Mouse (Mus musculus): ENCODE measurements at regions not wholly inside any gene's neighbourhood (a gene's known extent, or its start where the extent isn't known, plus 50 kb on each side); places are given as distances from the start of the nearest gene placed in this dataset.

DNA sequence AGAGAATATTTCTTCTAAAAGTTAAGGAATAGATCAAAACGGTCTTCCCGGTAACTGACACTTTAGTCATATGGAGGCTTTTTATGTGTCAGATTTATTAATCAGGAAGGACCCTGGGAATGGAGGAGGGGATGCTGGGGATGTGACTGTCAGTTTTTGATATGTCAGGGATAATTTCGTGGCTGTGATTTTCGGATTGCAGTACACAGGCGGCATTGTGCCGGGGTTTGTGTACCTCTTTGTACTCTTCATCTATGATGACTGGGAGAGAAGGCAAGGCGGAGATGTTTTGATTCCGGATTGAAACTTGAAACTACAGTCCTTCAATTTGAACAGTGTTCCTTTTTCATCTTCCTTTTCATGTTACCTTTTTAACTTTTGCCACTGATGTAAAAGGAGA lies 344.2 kb downstream of the Mdfic start:
- no peak for DNase-seq (ENCODE audit: low read depth, low spot score)

DNA sequence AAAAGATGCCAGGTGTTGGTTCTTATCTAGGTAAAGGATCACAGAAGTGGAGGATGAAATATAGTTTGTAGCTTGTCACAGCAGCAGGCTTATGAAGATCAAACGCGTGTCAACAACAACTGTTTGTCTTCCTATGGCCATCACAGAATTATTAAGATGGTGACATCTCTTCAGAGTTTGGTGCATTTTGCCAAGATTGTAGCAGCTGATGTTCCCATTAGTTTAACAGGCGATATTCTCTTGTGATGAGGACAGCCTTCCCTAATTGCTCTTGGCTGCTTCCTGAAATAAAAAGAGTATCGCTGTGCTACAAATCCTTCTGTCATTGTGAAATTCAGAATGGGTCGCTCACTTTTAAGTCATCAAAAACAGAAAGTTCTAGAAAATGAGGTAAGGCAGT lies 344.7 kb downstream of the Mdfic start:
- no peak for DNase-seq (ENCODE audit: low read depth, low spot score)

DNA sequence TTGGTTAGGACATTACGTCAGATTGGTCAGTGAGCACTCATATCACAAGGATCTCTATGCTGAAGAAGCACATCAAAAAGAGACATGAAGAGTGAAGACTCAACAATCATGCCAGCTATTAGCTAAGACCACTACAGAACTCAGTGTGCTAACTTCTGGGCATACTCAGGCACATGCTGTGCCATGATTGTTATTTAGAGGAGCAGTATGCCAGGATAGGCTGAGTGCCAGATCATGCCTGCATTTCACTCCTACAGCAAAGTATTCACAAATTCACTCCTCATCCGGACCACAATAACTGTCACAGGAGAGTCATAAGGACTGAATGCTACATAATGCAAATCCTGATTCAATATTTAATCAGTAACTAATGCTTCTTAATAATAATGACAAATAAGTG lies 355.8 kb downstream of the Mdfic start:
- no peak for DNase-seq (ENCODE audit: low read depth, low spot score)

DNA sequence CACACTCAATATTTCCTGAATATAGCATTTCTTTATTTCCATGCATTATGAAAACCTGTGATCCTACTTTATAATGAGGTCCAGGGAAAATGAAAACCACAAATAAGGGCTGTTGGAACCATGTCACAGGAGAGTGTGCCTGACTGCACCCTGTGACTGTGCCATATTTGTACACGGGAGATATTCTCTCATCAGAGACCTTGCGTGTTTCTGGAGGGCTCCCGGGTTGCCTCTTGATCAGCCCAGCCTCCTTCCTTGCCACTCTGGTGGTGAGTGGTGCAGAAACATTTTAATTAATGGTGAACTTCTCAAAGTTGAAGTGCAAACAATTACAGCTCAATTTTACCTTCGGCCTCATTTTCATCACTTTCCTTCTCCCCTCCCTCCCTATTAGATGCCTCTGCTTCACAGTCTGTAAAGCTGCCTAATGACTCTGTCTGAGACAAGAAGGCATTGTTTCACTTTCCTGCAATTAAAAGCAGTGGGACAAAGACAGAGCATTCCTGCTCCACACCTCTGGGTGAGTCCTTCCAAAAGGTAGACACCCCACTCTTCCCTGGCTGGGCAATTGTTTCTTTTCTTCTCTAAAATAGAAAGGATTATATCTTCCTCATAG lies 356.8 kb downstream of the Mdfic start:
- no peak for DNase-seq (ENCODE audit: low read depth, low spot score)

DNA sequence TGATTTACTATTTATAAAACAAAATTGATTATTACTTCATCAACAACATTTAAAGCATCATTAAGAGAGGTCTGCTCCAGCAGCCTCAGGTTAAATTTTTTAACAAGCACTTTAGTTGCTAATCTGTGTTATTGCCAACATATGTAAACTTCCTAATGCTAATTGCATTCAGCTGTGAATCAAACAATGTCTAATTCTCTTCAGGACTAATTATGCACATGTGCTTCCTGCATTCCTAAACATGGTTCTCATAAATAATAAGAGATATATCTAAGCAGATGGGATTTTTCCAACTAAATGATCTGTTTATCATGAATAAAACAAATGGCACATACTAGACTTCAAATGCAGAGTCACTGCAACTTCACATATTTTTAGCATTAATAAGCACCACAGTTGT lies 357.5 kb downstream of the Mdfic start:
- DNase-seq (ENCODE audit: low read depth, low spot score) = no peak

DNA sequence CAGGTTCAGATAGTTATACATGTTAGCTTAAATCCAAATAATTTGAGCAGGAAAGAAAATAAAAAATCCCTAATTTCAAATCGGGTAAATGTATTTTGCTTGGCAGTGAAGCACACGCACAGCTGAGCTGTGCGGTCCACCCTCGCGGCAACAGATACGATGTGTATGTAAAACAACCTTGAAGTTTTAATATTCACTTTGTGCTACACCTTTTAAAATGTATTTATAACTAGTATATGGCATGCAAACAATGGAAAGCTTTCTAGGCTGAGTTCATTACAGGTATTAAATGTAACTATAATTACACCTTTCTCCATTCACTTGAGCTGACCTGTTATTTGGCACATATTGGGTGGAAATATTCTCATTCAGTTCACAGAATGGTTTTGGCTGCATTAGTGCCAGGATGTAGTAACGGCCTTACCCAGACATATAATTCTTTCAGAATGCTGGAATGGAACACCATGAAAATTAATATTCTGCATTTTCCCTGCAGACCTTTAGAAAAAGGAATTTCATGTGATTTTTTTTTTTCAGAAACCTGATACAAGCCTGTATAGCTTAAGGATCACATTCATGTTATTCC lies 366.6 kb downstream of the Mdfic start:
- no peak for DNase-seq (ENCODE audit: low read depth, low spot score)

DNA sequence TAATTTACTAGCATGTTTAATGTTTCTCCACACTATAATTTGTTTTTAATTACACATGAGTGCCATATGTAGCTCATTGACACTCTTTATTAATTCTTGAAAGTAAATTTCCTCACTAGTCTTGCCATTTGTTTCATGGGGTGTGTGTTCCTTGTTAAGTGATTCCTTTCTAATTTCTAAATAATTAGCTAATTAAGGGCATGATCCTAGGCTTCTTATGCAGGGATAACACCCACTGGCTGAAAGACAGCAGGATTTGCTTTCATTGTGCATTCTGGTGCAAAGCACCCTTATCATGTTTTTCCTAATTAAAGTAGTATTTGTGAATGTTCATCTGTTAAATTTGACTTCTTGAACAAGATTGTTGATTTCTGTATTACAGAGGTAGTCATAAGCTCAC lies 378.3 kb downstream of the Mdfic start:
- DNase-seq (ENCODE audit: low read depth, low spot score) = no peak

DNA sequence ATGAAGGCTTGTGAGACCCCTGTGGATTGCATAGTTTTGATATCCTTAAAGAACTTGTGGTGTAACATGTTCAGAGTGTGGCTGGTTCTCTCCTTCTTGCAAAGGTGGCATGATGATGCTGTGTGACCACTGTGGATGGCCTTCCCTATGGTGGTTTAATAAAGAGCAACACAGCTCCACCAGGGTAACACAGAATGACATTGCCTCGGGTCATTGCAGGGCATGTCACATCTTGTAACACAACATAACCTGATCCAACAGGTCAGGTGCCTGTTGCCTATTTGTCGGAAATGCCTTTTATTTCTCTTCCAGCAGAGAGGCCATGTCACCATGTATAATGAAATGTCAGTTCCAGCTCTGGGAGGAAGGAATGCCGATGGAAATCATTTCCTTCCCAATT lies 420.5 kb downstream of the Mdfic start:
- DNase-seq (ENCODE audit: low read depth, low spot score) = no peak

DNA sequence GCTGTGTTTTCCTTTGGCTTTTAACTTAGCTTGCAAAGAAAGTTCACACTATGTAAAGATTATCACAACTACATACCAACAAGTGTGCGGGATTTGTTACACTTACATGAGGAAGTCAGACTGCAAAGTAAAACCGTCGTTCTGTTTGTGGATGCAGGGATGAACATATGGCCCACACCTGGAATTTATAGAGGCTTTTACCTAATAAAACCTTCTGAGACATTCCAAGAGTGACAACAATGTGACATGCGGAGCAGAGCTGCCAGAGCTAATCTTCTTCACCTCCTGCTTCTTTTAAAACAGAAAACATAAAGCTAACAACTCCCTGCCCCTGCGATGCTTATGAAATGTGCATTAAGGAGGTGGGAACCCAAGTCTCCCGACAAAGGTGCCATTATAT lies 424.1 kb downstream of the Mdfic start:
- no peak for DNase-seq (ENCODE audit: low read depth, low spot score)

DNA sequence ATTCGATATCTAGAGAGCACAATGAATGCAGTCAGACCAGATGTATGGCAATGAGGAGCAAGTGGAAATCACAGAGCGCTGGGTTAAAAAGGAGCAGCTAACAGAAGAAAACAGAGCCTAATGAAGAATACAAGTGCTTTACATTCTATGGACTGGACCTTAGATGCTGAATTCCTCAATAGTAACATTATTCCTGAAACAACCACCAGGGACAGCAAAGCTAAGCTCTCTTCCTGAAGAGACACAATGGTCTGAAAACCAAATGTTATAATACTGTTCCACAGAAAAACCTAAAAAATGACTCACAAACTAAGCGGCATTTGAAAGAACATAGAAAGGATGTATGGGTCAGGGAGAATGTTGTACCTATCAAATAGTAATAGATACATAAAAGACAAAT lies 430.1 kb downstream of the Mdfic start:
- no peak for DNase-seq (ENCODE audit: low read depth, low spot score)

DNA sequence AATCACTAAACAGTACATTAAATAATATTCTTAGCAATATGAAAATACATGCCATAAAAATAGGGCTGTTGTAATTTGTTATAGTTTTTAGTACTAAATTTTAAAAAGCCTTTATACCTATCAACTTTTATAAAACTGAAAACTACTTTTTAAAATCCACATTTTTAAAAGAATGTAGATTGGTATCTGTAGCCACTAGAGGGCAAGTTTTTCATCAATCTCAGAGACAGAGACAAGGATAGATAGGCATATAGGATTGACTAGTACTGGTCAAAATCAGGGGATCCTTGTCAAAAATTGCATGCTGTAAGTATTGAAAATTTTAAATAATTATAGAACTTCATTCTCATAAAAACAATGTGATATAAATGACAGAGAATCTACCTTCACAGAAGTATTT lies 431.0 kb downstream of the Mdfic start:
- DNase-seq (ENCODE audit: low read depth, low spot score) = no peak

DNA sequence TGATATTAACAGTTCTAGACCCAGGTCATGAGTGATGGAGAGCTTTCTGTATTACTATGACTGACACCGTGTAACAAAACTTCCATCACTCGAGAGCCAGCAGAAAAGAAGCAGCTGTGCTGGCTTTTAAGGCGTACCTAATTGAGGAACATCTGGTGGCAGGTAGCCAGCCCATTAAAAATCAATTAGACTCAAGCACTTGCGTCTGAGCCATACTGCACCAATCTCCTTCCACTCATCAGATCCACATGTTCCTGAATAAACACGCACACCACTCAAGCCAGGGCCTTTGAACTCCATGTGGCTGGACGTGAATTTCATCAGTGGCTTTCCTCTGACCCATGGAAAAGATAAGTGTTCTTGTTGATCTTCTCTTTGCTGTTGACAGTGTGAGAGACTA lies 432.2 kb downstream of the Mdfic start:
- no peak for DNase-seq (ENCODE audit: low read depth, low spot score)

DNA sequence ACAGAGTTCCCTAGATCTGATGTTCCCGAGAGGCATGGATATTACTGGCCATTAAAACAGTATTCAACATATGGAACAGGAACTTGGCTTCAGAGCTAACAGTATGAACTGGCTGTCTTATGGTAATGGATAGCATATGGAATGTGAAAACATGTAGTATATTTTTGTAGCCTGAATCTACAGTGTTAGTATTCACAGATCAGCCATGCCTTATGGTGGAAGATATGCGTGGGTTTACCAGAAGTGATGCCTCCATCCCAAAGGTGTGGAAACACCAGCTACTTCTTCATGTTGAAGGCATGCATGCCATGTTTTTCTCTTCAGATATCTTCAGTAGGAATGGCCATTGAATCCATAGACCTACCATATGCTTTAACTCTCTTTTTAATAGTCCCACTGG lies 444.6 kb downstream of the Mdfic start:
- DNase-seq (ENCODE audit: low read depth, low spot score) = peak; percentile 33

DNA sequence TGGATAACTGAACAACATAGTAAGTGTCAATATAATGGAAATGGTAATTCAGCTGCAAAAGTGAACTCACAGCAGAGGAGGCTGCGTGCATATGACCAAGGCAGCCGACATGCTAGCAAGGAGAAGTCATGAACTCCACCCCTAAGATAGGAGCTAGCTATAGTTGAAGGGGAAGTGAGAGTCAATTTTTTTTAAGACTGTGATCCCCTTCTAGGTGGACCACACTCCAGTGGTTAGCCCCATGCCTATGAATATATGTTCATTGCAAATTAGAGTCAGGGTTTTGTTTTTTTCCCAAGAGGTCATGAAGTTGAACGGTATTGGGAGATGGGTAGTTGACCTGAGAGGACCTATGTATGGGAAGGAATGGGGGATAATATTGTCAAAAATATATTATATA lies 451.4 kb downstream of the Mdfic start:
- DNase-seq (ENCODE audit: low read depth, low spot score) = no peak

DNA sequence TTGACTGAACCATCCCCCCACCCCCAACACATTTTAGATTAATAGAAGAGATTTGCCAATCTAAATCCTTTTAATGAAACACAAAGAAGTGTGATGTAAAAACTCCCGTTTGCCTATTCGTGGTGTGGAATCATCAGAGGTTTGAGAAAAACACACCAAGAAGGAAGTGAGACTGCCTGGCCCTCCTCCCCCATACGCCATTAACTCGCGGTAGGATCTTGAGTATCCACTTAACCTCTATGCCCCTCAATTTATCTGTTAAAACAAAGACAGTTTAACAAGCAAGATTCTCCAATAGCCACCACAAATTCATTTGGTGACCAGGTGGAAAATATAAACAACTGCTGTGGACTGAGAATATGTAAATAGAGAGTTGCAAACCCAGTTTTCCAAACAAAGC lies 456.9 kb downstream of the Mdfic start:
- DNase-seq (ENCODE audit: low read depth, low spot score) = no peak

DNA sequence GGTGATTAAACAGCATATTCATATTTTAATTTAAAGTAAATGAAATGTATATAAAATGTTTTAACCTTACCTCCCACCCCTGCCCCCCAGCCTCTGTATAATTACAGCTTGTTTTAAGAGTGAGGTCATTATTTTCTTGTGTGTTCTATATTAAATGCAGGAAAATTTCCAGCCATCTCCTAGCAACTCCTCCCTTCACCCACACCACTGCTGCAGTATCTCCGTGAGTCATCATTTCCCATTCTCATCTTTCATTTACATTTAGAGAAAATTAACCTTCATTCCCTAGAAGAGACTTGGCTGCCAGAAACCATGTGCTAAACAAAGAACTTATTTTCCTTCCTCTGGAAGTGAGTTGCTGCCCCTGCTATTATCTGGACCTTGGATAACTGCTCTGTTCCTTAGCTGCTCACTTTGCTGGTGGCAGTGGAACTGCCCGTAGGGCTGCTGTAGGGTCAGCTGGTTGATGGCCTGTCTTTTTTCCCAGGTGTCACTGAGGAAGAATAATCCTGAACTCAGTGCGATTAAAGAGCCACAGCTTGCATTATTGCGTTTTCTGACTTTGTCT lies 467.6 kb downstream of the Mdfic start:
- peak; percentile 65 for DNase-seq (ENCODE audit: low read depth, low spot score)

DNA sequence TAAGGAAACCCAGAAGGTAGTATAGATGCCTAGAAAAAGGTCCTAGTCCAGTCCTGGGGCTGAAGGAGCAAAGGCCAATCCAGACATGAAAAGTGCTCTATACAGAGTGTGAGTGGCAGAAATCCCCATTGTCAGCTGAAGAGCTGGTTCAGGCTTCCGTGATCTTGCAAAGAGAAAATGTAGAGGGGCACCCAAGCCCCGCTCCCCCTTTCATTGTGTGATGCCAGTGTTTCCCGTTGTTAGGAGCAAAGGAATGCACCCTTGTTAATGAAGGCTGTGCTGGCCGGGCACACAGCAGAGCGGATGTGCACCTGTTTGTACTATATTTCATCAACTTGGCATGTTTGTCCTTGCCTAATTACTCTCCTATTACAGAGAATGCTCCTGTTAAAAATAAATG lies 492.5 kb downstream of the Mdfic start:
- DNase-seq (ENCODE audit: low read depth, low spot score) = no peak

DNA sequence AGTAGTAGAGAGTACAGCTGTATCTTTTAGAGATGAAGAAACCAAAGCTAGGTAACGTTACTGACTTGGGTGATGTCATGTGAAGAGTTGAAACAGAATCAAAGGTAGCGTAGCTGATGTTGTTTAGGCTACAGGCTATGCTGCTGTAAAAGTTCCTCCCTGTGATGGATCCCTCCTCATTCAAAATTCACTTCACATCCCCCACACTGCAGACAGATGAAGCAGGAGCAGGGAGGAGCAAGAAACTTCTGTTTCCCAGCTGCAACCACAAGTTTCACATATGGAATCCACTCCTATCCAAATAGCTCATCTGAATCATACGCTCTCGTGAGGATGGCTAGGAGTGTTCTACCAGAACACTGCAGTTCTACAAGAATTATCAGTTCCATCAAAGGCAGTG lies 493.2 kb downstream of the Mdfic start:
- no peak for DNase-seq (ENCODE audit: low read depth, low spot score)

DNA sequence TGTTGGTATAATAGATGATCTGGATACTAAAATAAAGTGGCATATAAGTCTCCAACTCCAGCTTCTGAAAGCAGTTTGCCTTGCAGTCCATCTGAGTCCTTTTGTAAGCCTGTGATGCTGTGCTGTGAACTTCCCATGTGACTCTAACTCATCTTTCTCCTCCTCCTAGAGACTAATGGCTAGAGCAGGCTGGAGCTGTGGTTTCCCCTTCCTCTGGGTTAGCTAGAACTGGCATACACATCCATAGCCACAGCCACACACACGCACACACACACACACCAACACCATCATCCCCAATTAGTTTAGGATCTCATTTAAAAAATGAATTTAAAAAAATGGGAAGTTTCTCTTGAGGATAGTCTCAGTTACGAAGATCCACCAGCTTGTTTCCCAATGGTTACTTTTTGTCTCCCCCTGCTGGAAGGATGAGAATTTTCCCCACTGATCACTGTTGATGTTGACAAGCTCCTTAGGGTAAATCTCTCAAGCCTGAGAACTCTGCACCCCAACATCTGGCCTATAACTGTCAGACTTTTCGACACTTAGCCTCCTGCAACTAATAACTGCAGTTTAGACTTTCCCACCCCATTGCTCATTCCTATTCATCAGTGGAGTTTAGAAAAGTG lies 500.7 kb downstream of the Mdfic start:
- peak; percentile 36 for DNase-seq (ENCODE audit: low read depth, low spot score)
